Mouse (Mus musculus) spleen, postnatal 10 days (tissue): ENCODE data around the gene Ccdc15.

Experiments
- DNase-seq, 2 experiments: peaks; one replicate each; pipeline ENCODE4 v3.0.0; 2021 to 2022; ENCODE audit warnings: low spot score in 2 of 2

The Ccdc15 gene

DNA sequence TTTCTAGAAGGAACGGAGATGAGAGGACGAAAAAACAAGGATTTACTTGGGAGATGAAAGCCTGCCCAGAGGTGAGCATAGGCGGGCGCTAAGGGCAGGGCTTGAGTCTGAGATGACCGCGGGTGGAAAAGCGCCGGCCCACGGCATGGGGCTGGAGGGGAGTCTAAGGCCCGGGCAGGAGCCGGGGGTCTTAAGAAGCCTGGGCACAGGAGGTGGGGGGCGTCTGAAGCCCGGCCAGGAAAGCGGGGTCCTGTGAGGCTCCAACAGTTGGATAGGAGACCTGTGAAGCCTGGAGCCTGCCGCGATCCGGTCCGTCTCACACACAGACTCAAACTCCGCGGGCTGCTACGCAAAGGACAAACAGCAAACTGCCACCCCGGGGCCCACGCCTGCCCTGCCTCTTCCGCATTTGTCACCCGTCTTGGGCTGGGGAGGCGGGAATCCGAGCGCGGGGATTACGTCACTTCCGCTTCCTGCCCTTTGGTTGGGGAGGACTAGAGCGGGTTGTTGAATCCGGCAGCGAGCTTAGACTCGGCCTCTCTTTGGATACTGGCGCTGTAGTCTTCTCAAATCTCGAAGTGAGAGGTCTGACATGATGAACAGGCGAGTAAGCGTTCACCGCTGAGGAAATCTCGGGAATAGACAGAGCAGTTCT, at the start of gene Ccdc15:
Ccdc15 (minus strand) TSS at position 445 of the 655 bp plus-strand sequence.
- DNase-seq, result peak; percentile 91 to 98

DNA sequence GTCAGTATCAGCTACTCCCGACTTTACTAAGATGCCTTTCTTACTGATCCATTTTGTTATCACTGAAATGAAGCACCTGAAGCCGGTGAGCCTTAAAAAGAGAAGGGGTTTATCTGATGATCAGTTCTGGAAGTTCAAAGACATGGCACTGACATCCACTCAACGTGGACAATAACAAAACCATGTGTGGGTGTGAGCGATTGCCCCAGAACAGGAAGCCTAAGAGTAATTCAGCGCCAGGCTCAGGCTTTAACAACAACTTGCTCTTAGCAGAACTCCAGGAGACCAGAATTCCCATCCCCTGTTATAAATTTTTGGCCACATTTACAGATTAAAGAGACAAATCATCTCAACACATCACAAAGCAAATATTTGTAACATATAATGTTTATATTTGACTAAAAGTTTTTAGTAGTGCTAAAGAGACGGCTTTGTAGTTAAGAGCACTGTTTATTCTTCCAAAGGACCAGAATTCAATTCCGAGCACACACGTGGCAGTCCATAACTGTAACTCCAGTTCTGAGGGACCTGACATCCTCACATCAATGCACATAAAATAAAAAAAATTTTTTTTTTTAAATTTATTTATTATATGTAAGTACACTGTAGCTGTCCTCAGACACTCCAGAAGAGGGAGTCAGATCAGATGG, 45.4 kb upstream of the Ccdc15 start:
- no peak for DNase-seq

DNA sequence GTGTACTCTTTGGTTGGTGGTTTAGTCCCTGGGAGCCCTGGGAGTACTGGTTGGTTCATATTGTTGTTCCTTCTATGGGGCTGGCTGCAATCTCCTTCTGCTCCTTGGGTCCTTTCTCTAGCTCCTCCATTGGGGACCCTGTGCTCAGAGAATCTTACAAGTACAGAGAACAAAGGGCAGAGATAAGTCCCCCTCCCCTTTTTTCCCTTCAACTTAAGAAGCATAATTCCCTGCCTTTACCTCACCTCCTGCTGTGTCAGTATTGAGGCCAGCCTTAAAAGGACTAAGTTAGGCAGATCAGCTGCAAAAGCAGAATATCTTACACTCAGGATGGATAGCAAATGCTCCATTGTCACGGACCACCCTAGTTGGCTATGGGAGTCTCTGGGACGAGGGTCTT, 43.8 kb upstream of the Ccdc15 start:
- no peak for DNase-seq

DNA sequence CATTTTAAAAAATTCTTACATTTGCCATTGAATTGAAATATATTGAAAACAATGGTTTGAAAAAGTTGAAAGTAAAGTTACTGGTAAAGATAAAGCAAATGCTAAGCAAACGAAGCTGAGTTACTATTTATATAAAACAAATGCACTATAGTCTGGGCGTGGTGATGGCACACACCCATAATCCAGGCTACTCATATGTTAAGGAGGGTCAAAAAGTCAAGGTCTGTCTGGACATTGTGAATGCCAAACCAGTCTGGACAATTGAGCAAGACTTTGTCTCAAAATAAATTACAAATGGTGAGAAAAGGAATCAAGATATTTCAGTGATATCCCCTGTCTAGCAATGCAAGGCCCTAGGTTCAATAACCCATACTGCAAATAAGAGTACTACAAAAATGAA, 42.7 kb upstream of the Ccdc15 start:
- DNase-seq, result no peak

DNA sequence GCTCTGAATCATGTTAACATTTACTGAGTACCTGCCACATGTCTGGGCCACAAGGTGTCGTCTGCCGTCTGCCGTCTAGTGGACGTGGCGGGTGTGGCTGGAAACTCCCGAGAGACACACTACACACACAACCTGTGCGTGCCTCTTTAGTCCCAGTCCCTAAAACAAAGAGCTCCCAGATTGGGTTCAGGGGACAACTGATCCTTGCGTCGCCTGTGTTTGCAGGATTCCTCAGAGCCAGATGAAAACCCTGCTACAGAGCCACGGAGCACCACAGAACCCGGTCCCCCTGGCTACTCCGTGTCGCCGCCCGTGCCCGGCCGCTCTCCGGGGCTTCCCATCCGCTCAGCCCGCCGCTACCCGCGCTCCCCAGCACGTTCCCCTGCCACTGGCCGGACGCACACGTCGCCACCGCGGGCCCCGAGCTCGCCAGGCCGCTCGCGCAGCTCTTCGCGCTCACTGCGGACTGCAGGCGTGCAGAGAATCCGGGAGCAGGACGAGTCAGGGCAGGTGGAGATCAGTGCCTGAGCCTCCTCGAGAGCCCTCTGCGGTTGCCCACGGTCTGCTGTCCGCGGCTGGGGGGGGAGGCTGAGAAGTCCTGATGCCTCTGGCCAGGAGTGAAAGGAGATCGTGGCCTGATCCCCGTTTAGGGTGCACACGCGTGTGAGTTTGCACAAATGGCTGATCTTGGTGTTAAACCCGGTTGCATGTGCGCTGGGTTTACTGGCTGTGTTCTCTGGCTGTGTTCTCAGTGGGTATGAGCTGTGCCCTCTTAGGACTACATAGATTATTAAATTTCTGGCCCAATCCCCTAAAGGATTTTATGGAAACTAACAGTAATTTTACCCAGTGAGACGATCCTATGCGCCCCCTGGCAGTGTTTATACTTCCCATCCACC, 36.3 kb upstream of the Ccdc15 start:
- DNase-seq, result peak in 1 of 2 experiments; percentile 25

DNA sequence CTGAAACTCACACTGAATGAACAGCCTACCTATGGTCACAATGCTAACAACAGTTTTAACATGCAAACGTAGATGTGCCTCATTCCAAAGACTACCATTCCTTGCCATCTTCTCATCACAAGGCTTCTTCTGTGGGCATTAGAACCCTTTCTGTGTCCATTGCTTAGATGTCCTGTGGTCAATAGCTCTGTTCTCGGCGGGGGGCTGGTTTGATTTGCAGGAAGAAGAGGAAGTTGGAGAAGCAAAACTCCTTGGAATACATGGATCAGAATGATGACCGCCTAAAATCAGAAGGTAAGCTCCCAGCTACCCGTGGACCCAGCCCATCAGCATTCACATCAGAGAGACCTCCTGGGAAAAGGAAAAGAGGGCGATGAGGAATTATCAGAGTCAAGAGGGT, 34.9 kb upstream of the Ccdc15 start:
- no peak for DNase-seq

DNA sequence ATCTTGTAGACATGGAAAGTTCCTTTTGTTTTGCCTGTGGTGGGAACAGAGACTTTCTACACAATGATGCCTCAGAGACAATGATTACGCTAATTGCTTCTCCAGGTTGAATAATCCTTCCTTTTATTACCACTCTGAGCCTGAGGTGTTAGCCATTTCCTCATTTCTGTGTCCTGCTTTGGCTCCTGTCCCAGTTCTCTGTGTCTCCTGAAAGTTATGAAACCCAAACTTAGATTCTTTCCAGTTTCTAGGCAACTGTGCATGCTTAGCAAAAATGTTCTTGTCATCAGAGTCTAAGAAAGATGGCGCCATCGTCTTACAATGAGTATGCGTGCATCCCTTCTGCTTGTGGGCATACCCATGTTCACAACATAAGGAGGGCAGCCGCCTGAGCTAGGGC, 27.5 kb upstream of the Ccdc15 start:
- DNase-seq, result no peak

DNA sequence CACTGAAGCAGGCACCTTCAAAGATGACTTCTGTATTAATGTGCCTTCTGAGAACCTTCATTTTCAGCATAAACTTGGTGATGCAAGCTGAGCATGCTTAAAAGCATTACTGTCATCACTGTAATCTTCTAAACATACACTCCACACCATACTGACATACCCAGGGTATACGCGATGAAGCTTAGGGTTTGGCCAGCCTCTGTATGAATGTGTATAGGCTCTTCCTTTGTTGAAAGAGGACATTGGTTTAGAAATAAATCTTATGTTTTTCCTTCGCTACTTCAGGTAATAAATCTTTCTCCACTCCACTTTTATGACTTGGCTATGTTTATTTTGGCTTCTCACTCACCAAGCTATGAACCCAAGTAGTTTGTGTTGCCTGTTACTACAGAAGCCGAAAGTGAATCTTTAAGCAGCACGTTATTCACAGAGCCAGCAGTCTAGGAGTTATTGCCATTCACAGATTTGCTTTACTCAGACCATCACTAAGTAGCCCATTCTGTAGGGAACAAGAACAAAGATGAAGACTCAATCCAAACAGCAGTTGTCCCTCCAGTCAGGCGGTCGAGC, 23.1 kb upstream of the Ccdc15 start:
- no peak for DNase-seq

DNA sequence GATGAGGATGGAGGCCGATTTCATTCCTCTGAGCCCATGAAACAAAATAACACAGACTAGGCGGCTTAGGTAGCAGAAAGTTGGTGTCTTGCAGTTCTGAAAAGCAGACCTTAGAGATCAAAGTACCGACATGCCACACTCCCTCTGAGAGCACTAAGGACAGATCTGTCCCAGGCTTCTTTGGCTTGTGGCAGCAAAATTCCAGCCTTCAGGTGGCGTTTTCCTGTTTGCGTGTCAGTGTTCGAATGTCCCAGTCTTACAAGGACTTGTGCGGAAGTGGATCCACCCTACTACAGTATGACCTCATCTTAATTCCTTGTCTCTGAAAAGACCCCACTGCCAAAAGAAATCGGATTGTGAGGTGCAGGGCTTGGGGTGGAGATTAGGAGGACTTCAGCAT, 20.6 kb upstream of the Ccdc15 start:
- no peak for DNase-seq

DNA sequence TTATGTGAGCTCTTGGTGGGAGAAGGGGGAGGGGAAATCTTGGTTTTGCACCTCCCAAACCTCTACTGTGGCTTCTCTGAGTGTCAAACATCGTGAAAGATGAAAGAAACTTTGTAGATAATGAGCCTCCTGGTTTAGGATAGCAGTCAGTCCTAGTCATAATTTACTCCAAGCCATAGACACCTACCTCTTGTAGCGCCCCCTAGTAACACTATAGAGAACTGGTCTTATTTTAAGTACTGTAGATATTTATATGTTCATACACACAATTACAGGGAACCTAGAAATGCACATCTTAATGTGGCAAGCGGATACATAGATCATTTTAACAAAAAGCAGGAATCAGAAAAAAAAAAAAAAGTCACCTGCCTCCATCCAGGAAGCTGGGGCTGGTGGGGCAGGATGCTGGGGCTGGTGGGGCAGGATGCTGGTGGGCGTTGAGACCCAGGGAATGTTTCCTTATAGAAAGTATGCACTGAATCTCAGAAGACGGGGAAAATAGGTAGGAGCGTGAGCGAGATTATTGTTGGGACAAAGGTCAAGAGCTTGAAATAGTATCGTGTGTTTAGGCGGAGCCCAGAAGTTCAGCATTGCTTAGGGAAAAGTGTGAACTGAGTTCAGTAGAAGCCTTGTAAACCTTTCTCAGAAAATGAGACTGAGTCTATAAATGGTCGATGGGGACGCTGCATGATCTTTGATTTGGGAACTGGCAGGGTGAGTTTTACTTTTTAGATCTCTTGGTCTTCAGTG, 20.0 kb upstream of the Ccdc15 start:
- DNase-seq, result no peak

DNA sequence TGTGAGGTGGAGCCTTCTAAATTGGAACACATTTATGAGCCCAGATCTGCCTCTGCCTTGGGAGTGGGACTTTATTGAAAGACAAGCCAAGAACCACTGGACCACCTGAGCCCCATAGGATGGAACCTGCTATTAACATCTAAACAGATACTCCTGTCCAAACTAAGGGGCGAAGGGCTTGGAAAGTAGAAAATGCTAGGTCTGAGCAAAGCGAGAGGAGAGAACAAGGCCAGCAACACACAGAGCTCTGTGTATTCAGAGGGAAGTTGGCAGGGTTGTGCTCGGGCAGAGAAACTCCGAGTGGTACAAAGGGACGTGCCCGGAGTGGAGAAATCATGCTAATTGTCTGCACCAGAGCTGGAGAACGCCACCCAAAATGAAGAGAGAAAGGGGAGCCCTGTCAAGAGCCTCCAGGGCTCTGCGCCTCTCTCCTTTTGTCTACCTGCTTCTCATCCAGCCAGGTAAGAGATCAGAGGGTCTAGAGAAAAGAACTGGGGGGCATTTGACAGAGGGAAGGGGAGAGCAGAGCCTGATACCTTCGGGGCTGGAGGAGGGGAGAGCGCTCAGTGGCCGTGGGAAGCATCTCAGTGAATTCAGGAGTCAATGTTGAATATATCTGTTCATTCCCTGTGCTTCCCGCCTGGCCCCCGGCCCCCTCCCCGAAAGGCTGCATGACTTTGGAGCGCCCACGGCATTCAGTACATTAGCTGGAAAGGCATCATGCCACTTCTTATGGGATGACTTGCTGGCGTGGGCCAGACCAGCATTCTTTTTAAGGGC, 19.3 kb upstream of the Ccdc15 start, which contains the start of gene Hepacam:
Hepacam (plus strand) TSS at position 51 of the 780 bp plus-strand sequence.
- no peak for DNase-seq

DNA sequence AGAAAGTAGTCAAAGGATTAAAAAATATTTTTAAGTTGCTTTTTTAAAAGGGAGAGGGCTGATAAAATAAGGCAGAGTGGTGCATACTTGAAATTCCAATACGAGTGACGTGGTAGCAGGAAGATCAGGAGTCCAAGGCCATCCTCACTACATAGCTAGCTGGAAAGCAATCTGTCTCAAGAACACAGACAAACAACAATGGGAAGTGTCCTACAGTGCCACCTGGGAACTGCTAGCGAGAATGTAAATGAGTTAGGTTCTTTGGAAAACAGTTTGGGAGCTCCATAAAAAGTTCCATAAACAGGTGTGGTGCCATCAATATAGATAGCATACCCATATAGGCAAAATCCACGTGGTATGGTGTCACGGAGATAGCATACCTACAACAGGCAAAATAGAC, 17.5 kb upstream of the Ccdc15 start:
- no peak for DNase-seq

DNA sequence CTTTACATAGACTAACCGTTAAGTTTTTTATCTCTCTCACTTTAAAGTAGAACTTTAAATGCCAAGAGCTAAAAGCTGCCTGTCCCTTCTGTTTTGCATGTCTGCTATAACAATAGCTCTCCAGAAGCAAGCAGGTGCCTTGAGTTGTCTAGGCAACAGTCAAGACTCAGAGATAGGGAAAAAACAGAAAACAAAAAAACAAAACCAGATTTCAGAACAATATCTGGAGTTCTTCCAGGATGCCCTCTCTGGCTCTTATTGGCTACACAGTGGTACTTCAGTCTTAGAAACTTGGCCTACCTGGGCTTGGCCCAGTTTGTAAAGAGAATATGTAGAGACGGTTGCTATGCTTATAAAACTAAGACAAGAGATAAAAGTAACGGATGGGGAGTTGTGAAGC, 16.2 kb upstream of the Ccdc15 start:
- DNase-seq, result no peak

DNA sequence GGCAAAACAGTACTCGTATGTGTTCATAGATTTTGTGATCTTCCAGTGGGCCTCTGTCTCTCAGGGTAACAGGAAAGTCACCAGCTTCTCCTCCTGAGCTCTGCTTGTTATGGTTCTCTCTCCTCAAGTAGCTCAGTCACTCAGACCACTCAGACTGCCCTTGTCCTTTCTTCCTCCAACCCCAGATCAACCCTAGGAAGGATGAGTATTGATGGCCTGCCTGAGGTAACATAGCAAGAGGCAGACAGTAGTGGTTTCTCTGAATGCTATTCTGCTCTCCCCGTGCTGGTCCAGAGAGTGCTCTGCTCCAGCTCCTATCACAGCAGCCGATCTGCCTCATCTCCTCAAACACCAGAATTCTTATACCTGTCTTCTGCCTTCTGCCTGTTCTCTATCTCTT, 15.3 kb upstream of the Ccdc15 start:
- DNase-seq, result no peak

DNA sequence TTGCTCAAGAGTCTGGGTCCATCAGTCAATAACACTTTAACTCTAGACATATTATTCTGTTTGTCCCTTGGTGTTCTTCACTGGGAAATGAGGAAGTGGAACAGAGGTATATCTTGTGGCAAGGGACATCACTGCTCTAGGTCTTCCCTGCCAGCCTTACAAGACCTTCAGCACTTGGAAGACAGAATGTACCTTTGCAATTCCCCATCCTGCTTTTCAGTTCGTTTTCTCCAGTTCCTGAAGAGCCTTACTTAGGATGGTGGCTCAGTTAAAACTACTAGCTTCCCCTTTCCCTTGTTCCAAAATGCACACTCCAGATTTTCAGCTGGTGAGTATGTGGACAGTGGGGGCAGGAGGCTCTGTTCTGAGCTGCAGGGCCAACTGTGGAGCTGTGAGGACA, 14.6 kb upstream of the Ccdc15 start:
- no peak for DNase-seq

DNA sequence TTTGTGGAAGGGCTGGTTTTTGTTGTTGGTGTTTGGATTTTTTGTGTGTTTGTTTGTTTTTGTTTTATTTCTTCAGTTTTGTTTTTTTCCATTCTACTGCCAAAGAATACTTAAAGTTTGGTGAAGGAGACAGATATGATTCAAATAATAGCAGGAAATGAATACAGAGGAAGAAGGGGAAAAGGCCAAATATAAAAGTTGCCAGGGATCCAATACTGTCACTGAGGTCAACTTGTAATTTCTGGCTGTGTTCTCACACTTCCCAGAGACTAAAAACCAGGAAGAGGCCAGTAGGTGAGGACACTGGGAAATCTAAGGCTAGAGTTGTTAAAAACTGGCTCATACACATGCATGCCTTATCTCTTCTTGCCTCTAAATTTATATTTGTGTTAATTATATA, 13.9 kb upstream of the Ccdc15 start:
- DNase-seq, result no peak

DNA sequence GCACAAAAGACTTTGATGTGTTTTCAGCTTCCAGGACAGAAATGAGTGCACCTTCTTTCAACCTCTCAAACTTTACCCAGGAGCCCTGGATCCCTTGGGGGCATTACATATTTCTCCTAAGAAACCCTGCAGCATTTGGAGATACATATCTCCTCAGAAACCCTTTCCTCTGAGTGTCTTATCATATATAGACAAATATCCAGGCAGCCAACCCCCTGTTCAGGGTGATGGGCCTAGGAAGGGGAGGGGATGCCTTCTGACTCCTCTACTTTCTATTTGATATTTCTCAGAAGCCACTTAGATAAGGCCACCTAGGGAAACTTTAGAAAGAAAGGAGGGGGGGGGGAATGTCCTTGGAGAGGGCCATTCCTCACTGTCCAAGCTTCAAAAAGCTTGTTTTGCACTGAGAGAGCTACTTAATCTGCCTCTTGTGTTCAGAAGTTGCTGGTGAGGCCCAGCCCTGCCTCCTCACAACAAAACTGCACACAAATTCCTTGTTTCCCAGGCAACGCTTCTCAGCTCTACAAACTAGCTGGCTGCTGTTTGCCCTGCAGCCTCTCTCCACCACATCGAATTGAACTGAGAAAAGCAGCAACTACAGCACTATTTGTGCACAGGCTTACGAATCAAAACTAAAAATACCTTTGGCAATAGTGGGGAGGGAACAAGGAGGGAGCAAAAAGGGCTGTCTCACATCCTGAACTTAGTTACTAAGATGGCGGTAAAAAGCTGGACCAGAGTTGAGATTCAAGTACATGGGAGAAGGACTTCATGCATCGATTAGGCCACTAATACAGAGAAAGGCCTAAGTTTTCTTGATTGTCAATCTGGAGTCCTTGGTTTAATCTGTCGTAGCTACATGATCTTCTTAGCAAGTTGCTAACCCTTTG, 11.3 kb upstream of the Ccdc15 start:
- no peak for DNase-seq

DNA sequence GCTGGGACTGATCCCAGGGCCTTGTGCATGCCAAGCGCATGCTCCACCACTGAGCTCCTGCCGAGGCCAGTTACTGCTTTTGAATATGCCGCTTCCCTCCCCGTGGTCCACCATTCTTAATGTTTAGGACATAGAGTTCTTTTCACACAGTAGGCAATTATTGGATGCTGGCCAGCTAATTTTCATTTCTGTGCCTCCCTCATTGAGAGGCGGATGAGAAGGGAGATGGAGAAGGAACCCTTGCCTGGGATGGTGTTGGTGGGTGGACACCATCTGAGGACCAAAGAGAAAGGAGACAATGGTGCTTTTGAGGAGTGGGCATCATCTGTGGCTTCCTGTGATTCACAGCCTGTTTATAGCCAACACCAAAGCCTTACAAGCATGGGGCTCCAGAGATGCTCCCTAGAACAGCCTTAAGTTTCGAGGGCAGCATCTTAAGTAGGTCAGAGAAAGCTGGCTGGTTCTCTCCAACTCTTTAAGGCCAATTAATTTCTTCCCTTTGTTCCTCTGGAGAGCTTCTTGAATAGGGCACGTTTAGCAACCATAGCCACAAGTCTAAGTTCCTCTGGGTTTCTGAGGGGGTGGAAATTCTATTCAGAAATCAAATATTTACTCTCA, 10.6 kb upstream of the Ccdc15 start:
- DNase-seq, result no peak

DNA sequence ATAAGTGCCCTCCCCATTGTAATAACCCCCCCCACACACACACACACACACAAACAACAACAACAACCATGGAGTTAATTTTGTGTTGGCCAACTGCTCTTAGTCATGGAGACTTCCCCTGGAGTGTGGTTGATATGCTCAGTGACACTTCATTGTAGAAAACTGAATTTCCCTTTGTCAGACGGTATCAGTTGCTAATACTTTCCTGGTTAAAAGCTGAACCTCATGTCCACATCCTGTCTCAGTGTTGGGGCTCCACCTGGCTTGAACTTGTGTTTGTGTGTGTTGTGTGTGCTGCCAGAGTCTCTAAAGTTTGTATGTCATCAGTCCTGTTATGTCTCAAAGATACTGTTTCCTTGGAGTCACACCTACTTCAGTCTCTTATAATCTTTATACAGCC, 6.3 kb upstream of the Ccdc15 start:
- no peak for DNase-seq
